Mouse (Mus musculus) right cerebral cortex, postnatal 36 days (tissue): ENCODE data around the gene Dglucy.

Experiments
- DNase-seq, 2 experiments: peaks; one replicate each; pipeline ENCODE4 v3.0.0; 2022; ENCODE audit warnings: low spot score in 2 of 2, mixed read lengths in 1 of 2

The Dglucy gene

GRCm38 (mm10) chr12:100778934-100779865 is at the start of gene Dglucy:
Gene Dglucy (plus strand): TSS chr12:100779057.
- DNase-seq: peak; percentile 81 to 86

GRCm38 (mm10) chr12:100735156-100735555 is 43.7 kb upstream of the Dglucy start:
- no peak for DNase-seq

- DNase-seq: no peak
Observed at GRCm38 (mm10) chr12:100735581-100735980, 43.3 kb upstream of the Dglucy start.

- DNase-seq: no peak
Observed at GRCm38 (mm10) chr12:100738498-100738897, 40.4 kb upstream of the Dglucy start.

GRCm38 (mm10) chr12:100739011-100739570 is 39.8 kb upstream of the Dglucy start:
- no peak for DNase-seq

- DNase-seq: no peak
Observed at GRCm38 (mm10) chr12:100740313-100740712, 38.5 kb upstream of the Dglucy start.

- DNase-seq: no peak
Observed at GRCm38 (mm10) chr12:100742468-100742867, 36.4 kb upstream of the Dglucy start.

- no peak for DNase-seq
Observed at GRCm38 (mm10) chr12:100752977-100753376, 25.9 kb upstream of the Dglucy start.

GRCm38 (mm10) chr12:100753716-100754115 is 25.1 kb upstream of the Dglucy start:
- DNase-seq: no peak

- DNase-seq: no peak
Observed at GRCm38 (mm10) chr12:100757427-100757826, 21.4 kb upstream of the Dglucy start.

- DNase-seq: no peak
Observed at GRCm38 (mm10) chr12:100762663-100763425, 16.0 kb upstream of the Dglucy start.

- no peak for DNase-seq
Observed at GRCm38 (mm10) chr12:100764329-100765018, 14.4 kb upstream of the Dglucy start.

- DNase-seq: no peak
Observed at GRCm38 (mm10) chr12:100769871-100770270, 9.0 kb upstream of the Dglucy start.

- DNase-seq: no peak
Observed at GRCm38 (mm10) chr12:100770765-100771164, 8.1 kb upstream of the Dglucy start.

- DNase-seq: peak in 1 of 2 experiments; percentile 32
Observed at GRCm38 (mm10) chr12:100772230-100772984, 6.5 kb upstream of the Dglucy start.

- no peak for DNase-seq
Observed at GRCm38 (mm10) chr12:100774756-100775155, 4.1 kb upstream of the Dglucy start.

GRCm38 (mm10) chr12:100775291-100775690 is 3.6 kb upstream of the Dglucy start:
- DNase-seq: no peak

GRCm38 (mm10) chr12:100775911-100776581 is 2.8 kb upstream of the Dglucy start:
- no peak for DNase-seq

- no peak for DNase-seq
Observed at GRCm38 (mm10) chr12:100776991-100777390, 1.9 kb upstream of the Dglucy start.

GRCm38 (mm10) chr12:100778276-100778933 is 452 bp upstream of the Dglucy start:
- DNase-seq: no peak
